Mouse (Mus musculus) megakaryocyte, adult 5-6 weeks (primary cell): ENCODE measurements around the gene Prickle1. TPM values are rescaled to one million over a fixed set of nuclear protein-coding genes. Genes with fewer than 3 reads are reported as not detected.

Source experiments
- ATAC-seq: 2 replicates; pipeline ENCODE4 v1.8.0; 2016; ENCODE audit warnings: mild to moderate bottlenecking, inconsistent platforms; ENCODE audit not compliant: poor library complexity, severe bottlenecking
- total RNA-seq, 2 experiments: library from RNA; stranded (forward) in 1 of 2; stranded (reverse) in 1 of 2; fragments of 153-499, 151-499 nt in 1 of 2; fragments of 221-1000, 200-1000 nt in 1 of 2; gene quantifications; 2 replicates each; pipeline versions ENCODE4 v1.2.3 to v1.2.4; 2015 to 2017

The Prickle1 gene
- total RNA-seq, 2 experiments from 2014 or later, result 0.02 to 0.15 TPM

DNA sequence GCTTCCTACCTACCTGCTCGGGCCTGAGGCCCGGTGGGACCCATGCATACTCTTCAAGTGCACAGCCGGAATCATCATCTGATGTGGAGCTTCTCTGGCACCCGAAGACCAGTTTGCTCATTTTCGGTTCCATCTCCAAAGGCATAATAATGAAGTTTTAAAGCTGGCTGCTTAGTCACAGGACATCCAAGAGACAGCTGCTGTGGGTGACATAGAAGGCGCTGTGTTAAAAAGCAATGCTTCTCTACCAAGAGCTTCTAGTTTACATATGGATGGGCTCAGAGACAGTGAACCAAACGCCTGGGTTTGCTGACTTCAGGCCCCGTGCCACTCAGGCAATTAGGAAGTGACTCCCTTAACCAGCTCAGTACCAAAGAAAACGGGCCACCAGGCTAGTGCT is 83.3 kb downstream of the Prickle1 start:
- ATAC-seq, result no peak

DNA sequence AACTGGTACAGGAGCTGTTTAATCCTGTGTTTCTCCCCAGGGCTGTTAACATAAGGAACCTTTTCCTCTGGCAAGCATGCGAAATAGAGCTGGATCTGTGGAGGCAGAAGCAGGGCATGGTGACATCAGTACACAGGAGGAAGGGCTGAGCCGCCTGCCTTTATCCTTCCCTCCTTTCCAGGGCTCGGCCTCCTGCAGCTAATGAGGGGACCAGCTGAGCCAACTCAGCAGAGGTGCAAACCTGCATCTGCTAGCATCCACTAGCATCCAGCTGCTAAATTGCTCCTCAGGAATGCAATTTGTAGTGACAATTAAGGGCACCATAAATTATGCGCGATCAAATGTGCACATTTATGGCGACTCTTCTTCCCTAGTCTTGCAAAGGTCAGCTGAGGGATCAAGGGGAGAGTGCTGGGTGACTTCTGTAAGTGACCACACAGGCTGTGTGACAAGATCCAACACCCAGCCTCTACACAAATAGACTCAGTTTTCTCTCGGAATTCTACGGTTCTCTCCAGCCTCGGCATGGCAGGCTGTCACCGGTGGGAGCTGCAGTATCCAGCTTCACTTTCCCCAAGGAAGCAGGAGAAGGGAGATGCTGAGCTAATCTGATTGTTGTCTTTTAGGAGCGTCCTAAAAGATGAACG is 84.9 kb downstream of the Prickle1 start:
- ATAC-seq, result no peak

DNA sequence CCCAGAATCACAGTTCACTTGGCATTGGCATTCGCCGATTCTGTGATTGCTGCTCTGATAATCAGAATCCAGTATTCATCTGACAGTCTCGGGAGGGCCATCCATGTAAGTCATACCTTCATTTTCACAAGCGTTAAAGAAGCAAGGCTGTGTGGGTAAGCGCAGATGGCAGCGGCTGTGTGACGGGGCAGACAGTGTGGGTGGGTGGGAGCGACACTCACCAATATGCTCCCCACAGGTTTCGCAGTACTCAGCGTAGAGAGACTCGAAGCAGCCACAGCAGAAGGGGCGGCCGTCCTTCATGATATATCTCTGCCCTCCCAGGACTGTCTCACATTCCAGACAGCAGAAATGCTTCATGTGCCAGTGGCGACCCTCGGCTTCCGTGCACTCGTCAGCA is 90.9 kb downstream of the Prickle1 start:
- no peak for ATAC-seq

DNA sequence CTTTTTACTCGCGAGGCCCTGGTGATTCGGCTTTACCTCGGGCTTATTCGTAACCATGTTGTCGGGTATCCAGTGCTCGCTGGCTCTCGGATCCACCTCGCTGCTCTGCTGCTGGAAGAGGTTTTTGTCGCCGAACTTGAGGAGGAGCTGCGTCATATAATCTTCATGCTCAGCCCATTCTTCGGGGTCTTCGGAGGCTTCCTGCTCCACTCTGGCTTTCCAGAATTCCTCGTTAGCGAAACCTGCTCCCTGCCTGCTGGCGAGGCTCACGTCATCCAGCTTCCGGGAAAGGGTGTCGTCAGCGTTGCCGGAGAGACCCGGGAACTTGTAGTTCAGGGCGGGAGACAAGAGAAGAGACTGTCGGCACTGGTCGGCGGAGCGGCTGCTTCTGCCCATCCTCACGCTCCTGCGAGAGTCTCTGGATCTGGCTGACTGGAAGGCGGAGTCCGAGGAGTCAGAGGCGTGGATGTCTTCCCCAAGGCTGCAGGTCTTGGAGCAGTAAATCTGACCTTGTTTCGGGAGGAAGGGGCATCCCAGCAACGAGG is 92.4 kb downstream of the Prickle1 start:
- ATAC-seq, result no peak

DNA sequence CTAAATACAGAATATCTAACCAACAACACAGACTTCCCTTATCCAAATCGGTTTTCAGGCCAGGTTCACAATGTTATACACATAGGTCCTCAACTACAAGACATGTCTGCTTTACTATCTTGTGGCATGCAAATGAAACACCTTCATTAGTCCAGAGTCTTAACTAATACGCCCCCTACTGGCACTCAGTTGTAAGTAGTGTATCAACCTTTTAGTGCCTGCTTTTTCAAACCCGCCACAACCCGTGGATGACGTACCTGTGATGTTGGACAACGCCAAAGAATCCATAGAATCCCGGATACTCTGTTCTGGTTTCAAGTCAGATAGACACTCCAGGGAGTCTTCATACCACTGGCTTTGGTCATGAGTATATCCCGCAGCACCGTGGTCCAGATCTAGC is 93.0 kb downstream of the Prickle1 start:
- no peak for ATAC-seq

DNA sequence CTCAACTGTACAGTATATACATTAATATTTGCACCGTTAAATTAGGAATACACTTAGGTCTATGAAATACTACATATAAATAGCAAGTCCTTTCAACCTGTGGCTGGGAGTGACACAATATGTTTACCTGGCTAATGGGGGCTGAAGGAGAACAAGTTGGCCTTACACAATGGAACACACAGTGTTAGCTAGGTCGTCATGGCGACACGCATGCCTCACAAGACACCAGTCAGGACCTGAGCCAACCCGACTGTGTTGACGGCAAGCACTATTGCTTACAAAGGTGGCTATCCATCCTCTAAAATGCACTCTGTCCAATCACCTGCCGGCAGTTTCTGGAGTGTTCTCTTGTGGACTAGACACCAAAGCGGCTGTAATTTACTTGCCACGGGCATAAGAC is 95.8 kb downstream of the Prickle1 start:
- no peak for ATAC-seq

DNA sequence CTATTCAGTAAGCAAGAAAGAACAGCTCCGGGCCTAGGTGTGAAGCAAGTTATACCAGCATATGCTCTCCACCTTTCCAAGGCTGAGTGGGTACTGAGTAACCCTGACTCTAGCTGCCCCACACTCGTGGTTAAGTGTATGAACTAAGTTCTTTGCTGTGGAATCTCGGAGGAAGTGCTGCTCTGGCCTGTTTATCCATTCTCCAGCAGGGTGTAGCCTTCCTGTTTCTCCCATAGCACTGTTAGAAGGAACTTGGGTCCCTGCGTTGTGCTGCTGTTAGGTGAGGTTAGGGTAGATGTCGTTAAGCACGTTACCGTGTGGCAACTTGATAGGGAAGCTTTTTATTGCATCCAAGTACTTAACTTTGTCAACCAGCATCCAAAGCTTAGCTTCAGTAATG is 101.0 kb downstream of the Prickle1 start:
- ATAC-seq, result no peak

DNA sequence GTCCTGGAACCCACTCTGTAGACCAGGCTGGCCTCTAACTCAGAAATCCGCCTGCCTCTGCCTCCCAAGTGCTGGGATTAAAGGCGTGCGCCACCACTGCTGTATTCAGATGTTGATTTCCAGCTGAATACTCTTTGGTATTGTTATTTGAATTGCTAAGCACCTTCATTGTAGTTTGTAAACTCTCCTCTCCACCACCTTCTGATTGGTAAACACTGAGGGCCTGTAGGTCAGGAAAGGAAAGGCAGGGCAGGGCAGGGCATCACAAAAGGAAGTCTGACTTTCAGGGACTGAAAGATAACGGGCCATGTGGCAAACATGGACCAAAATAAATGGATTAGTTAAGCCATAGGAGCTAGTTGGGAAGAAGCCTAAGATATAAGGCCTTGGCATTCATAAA is 106.1 kb downstream of the Prickle1 start:
- ATAC-seq, result no peak

DNA sequence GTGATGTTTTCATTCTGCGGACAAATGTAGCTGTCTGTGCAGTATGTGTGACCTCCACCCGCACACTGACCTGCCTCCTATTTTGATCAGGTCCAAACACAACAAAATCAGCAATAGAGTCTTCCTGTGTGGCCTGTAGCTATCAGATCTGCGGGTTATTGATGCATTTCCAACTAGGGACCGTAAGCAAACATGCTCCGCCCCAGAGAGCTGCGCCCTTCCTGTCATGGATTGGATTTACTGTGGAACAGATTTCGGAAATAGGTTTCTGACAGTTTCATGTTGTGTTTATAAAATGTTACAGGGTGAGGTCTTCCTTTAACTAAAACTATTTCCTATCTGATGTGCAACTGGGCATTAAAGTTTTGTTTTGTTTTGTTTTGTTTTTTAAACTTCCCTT is 109.6 kb downstream of the Prickle1 start:
- no peak for ATAC-seq

DNA sequence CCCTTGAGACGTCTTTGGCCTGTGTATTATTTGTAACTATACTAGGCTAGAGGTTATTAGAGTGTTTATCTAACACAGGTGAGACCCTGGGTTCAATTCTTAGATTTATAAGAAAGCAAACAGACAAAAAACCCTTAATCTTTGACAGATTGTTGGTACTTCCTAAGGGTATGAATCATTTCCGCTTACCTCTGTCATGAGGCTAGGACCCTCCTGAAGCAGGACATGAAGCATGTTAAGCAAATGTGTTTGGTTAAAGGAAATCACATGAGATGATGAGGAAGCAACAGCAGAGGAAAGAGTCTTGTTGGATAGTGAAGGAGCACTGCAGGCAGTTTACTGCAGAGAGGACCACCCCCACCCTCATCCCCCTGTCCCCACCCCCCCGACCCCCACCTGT is 110.4 kb downstream of the Prickle1 start:
- no peak for ATAC-seq

DNA sequence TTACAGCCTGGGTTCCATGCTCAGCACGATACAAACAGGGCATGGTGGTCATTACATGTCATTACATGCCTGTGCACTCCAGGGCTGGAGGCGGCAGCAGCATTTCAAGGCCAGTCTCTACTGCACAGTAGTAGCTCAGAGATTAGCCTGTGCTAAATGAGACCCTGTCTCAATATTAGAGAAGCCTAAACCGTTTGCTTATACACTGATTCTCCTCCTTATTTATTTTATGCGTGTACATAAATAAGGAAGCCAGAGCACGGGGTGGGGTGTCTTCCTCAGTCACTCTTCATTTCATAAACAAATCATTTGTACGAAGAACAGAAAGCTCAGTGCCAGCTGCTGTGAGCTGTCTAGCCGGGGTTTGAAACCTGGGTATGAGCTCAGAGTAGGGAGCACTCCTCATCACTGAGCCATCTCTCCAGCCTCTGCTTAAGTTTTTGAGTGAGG is 111.4 kb downstream of the Prickle1 start:
- no peak for ATAC-seq

DNA sequence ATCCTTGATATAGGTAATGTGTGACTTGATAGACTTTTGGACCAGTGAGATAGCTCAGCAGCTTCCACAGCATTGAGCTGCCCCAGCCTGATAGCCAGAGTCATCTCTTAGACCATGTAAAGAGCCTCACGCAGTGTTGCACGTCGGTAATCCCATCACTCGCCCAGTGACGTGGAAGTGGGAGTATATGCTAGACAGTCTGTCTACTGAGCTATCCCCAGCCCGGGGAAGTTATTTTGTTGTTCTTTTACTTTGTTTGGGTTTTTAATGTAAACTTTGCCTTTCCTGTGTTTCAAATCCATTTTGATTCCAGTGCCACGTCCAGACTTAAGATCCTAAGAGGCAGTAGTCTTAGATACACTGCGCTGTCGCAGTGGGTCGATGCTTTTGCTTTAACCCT is 114.6 kb downstream of the Prickle1 start:
- no peak for ATAC-seq

DNA sequence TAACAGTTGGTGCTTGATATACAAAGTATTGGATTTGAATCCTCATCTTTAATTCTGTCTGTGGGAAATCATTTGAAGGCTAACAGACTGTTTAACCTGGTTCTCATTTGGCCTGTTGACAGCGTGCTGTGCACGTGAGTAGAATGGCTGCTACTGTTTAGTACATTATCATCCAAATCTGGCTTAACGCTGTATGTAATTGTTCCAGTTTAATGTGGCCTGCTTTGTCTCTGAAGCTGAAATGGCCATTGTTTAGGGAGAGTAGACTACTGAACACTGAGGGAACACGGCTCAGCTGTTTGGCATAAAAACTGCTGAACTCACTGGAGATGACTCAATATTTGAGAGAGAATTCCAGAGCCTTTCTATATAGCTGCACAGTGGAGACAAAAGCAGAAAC is 116.2 kb downstream of the Prickle1 start:
- no peak for ATAC-seq

DNA sequence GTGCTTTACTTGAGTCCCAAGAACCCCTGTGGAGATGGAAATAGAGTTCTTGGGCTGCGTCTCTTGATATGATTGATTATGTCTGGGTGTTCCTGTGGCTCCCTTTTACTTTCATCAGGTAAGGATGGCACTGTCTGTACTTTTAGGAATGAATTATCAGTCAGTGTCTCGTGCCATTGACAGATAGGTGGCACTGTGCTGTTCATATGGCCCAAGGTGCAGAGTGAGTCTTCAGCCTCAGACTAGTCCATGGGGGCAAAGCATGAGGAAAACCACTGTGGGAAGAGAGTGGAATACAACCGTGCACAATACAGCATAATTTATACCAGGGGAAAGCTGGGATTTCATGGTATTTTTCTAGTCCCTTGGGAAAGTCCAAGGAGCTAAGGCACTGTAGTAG is 117.0 kb downstream of the Prickle1 start:
- no peak for ATAC-seq

DNA sequence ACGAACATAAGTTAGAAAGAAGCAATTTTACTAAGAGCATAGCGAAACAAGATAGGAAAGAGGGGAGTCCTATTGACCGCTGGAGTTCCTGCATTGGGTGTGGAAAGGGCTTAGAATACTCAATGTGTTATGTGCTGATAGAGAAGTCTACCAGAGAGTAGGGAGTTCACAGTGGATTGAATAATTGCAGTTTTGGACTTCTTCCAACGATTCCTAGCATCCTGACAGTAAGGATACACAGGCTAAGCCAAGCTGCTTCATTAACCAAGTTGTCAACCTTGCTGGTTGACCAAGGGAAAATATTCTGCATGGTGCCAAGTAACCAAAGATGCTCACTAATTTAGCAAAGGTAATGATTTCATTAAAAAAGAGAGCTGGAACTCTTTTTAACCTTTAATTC is 118.0 kb downstream of the Prickle1 start:
- ATAC-seq, result no peak

DNA sequence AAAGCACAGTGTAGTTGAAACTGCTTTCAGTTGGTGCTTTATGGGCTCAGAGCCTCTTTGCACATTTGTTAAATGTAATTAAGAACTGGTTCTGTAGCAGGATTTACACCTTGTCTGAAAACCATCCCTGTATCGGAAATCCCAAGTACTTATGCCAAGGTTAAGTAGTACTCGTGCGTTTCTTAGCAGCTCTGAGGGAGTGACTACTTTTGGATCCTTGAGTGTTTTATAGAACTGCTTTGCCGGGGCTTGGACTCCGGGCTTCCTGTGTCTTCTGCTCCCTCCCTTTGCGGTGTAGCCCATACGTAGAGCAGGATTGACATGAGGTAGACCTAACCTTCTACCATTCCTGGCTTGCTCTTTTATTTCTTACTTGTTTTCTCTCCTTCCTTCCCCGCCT is 120.0 kb downstream of the Prickle1 start:
- no peak for ATAC-seq

DNA sequence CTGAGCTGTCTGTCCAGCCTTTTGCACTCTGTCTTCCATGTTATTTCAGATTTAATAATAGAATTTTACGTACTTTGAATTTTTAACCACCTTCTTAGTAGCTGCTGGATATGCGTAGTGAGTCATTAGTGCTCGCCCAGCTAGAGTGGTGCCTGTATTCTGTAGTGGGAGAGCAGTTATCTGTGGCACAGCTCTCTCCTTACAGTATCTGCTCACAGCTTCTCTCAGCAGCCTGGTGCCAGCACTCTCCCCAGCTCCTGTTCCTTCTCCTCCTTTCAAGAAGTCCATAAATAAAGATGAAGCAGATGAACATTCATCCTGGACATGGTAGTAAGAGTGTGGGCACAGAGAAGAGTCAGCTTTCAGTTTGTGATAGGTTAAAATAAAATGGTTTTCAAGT is 121.4 kb downstream of the Prickle1 start:
- no peak for ATAC-seq

DNA sequence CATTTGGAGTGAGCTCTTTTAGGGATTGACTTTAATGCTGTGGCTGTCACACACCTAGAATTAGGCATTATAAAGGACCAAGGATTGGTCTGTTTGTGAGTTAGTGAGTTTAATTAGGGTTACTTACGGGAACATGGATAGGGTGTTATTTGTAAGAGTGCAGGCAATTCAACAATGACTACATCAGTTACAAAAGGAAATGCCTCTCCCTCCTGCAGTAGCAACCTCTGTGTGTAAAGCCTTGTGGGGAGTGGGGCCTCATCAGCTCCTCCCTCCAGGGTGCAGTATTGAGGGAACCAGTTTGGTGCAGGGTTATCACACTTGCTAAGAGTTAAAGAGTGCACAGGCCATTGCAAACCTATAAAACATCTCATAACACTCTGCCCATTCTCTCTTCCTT is 123.6 kb downstream of the Prickle1 start:
- no peak for ATAC-seq

DNA sequence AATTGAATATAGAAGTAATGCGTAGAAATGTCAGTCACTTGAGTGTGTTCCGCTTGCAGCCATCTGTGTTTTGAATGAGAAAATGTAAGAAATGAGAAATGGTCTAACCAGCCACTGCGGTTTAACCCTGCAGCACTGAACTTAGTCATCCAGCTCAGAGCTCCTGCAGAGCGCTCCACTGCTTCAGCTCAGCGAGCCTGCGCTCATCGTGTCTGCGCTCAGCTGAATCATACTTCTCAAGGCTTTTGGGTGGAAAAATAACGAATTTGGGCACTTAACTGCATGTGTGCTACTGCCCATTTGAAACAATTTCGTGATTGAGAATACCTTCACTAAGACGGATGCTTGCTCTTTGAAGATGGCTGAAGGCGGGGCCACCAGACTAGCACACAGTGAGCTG is 124.0 kb downstream of the Prickle1 start:
- no peak for ATAC-seq

DNA sequence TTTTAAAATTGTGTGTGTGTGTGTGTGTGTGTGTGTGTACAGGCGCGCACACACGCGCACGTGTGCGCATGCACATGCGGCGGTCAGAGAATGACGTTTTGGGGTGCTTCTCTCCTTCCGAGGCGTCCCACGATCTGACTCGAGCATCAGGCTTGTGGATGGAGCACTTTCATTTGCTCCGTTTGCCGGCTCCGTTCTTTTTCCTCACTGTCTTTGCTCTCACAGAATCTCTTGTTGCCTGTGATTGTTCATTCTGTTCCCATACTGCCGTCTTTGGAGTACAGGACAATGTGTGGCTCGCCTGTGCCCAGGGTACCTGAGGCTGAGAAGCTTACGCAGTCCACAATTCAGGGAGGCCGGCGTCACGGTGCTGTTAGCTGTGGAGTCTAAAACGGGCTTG is 134.6 kb downstream of the Prickle1 start:
- ATAC-seq, result no peak

DNA sequence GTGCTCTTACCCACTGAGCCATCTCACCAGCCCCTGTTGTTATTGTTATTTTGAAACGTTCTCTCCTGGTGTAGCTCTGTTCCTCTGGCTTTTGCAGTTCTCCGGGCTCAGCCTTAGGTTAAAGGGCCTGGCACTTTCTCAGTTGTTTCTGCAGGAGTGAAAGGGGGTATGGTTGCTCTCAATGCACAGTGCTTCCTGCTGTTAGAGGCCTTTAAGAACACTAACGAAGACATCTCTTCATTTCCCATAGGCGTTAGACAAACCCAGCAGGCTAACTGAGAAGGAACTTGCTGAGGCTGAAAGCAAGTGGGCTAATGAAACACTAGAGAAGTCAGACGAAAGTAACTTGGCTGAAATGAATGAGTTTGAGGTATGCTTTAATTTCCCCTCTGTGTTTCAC is 136.3 kb downstream of the Prickle1 start:
- ATAC-seq, result no peak

DNA sequence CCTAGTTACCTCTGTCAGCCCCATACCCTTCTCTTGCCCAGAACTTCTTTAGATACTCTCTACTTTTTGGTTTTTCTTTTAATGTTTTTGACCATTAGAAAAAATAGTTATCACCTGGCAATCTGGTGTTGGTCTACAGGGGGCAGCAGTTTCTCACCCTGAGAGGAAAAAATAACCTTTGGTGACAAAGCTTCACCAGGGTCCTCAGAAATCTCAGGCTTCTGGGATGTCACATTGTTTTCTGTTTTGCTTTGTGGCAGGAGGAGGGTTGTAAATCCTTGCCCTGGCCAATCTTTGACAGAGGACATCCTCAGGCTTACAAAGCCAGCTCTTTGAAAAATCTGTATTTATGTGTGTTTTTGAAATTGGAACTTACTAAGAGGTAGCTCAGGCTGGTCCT is 139.7 kb downstream of the Prickle1 start:
- no peak for ATAC-seq

DNA sequence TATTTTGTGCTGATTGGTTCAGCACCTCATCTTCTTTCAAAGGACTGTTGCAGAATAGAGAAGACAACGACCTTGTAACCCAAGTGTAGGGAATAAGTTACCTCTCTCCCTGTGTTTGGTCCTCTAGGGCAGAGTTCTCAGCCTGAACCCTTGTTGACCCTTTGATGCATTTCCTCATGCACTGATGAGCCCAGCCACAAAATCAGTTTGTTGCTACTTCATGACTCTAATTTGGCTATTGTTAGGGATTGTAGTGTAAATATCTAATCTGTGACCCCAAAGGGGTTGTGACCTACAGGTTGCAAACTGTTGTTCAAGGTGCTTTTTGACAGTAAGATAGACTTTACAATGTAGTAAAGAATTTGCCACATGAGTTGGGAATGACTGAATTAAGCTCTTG is 142.4 kb downstream of the Prickle1 start:
- no peak for ATAC-seq
